Mouse (Mus musculus) ES-E14 (cell line): Measurements from ENCODE around the gene Morn1. TPM values are rescaled to one million over a fixed set of nuclear protein-coding genes. Genes with fewer than 3 reads are reported as not detected.

ENCODE experiments used
- DNase-seq: peaks from one replicate; pipeline ENCODE4 v3.0.0-alpha.2; 2013; ENCODE audit warnings: low read depth, low spot score
- H3K27ac ChIP-seq: 2 replicates; pipeline ENCODE4 v1.5.1; 2012; ENCODE audit warnings: low read depth, mild to moderate bottlenecking, low read length, moderate library complexity, mixed read lengths; ENCODE audit not compliant: poor library complexity, insufficient read depth, severe bottlenecking
- H3K36me3 ChIP-seq: 2 replicates; pipeline ENCODE4 v1.6.1; 2012; ENCODE audit warnings: mild to moderate bottlenecking, low read length, moderate library complexity, mixed read lengths; ENCODE audit not compliant: control insufficient read depth, poor library complexity, insufficient read depth, severe bottlenecking
- H3K4me1 ChIP-seq, 2 experiments: fragments of 150-350 bp in 1 of 2; sonication (generic) in 1 of 2; 2 replicates each; pipeline ENCODE4 v1.6.1; 2012; ENCODE audit warnings: low read length in 2 of 2, mild to moderate bottlenecking in 1 of 2, mixed read lengths in 1 of 2; ENCODE audit not compliant: control insufficient read depth in 2 of 2, insufficient read depth in 2 of 2, poor library complexity in 1 of 2
- H3K4me3 ChIP-seq, 2 experiments: fragments of 150-350 bp in 1 of 2; sonication (generic) in 1 of 2; 2 replicates each; pipeline ENCODE4 v1.5.1; 2012; ENCODE audit warnings: low read length in 2 of 2, low read depth in 1 of 2, mild to moderate bottlenecking in 1 of 2, mixed read lengths in 1 of 2; ENCODE audit not compliant: insufficient read depth in 1 of 2, poor library complexity in 1 of 2, severe bottlenecking in 1 of 2
- H3K9ac ChIP-seq: 2 replicates; pipeline ENCODE4 v1.6.1; 2012; ENCODE audit warnings: low read depth, mild to moderate bottlenecking, low read length, mixed read lengths; ENCODE audit not compliant: poor library complexity, insufficient read depth, severe bottlenecking
- H3K9me3 ChIP-seq: fragments of 150-350 bp; sonication (generic); 2 replicates; pipeline ENCODE4 v1.6.1; 2012; ENCODE audit warnings: low read depth, mild to moderate bottlenecking, low read length; ENCODE audit not compliant: control insufficient read depth, insufficient read depth
- CHD2 ChIP-seq: IDR thresholded peaks from 2 replicates; pipeline ENCODE4 v1.6.1; 2014; ENCODE audit warnings: mild to moderate bottlenecking, low read depth, low read length, inconsistent platforms
- HCFC1 ChIP-seq: IDR thresholded peaks from 2 replicates; pipeline ENCODE4 v1.6.1; 2012; ENCODE audit warnings: low read length, inconsistent platforms, borderline replicate concordance; ENCODE audit not compliant: insufficient read depth
- MAFK ChIP-seq: IDR thresholded peaks from 2 replicates; pipeline ENCODE4 v1.6.1; 2014; ENCODE audit warnings: mild to moderate bottlenecking, low read depth, low read length, inconsistent platforms; ENCODE audit not compliant: insufficient read depth
- ZC3H11A ChIP-seq: IDR thresholded peaks from 2 replicates; pipeline ENCODE4 v1.6.1; 2012; ENCODE audit warnings: low read depth, mild to moderate bottlenecking, inconsistent platforms, low read length, borderline replicate concordance
- ZNF384 ChIP-seq: IDR thresholded peaks from 2 replicates; pipeline ENCODE4 v1.6.1; 2012; ENCODE audit warnings: low read depth, low read length, inconsistent platforms
- in situ Hi-C, 2 experiments: fragments of 600-800 bp; cut with MboI; formaldehyde crosslinking; loops; one replicate each; pipeline ENCODE4 v1.15.1; 2025; ENCODE audit warnings: low sequenced_read_pairs in 2 of 2, inconsistent platforms in 1 of 2; ENCODE audit not compliant: unreplicated experiment in 2 of 2
- total RNA-seq: library from RNA; depleted of rRNA; stranded (reverse); fragments of 300-350 nt; gene quantifications from 2 replicates; pipeline ENCODE4 v1.2.3, GENCODE M21; 2012

Gene Morn1
- total RNA-seq, 1 experiment: 3.4 TPM

DNA sequence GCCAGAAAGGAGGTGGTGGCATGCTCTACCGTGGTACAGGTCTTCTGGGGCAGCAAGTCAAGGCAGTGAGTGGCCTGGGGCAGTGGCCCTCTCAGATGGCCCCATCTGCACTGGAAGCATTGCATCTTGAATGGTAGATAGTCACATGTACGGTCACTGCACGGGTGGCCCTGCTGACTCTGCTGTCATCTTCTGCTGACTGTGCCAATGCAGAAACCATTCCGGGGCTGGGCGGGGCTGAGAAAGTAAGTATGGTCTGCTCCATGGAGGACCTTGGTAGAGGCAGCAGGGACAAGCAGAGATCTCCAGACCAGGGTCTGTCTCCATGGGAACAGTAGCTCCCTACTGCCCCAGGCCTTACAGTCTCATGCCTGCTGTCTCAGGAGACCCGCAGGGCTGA lies 34.8 kb downstream of the Morn1 start:
- Histone ChIP-seq H3K9ac (no peak overlapping the region), H3K27ac (no peak overlapping the region), H3K36me3 (no peaks in the 10 kb centered on the region), H3K9me3 (no peaks in the 10 kb centered on the region), H3K4me1 (peaks cover 6 to 30% of the 10 kb centered on the region in 2 experiments; a peak in 3 of 4 replicates), H3K4me3 (no peak overlapping the region)
- no peak for DNase-seq
- TF ChIP-seq CHD2 (no peak), ZC3H11A (no peak), ZNF384 (no peak), HCFC1 (no peak), MAFK (no peak)
- in situ Hi-C loops: no loop called here

DNA sequence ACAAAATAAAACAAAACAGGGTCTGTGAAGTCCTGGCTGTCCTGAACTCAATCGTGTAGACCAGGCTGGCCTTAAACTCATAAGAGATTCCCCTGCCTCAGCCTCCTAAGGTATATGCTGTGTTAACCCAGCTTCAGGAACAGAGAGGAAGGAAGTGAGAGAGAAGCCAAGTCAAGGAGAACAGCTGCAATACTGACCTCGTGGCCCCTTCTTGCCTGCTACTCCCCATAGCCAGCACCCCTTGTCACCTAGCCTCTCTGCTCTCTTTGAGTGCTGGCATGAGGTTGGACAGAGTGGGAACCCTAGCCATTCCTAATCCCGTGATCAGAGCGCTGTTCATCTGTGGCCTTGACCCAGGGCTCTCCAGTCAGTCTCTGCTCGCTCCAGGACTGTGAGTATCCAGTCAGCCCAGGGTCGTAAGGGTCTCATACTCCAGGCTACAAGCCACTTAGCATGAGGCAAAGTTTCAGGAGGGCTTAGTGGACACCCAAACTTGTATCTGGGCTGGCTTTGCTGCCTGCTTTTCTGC lies 35.6 kb downstream of the Morn1 start:
- Histone ChIP-seq H3K27ac (no peak overlapping the region), H3K9me3 (no peaks in the 10 kb centered on the region), H3K4me1 (peaks cover 6 to 29% of the 10 kb centered on the region in 2 experiments; a peak in 3 of 4 replicates), H3K4me3 (no peak overlapping the region), H3K36me3 (no peaks in the 10 kb centered on the region), H3K9ac (no peak overlapping the region; the same call in 1 of the 2 replicates)
- DNase-seq: no peak
- in situ Hi-C loops: no loop called here
- TF ChIP-seq ZNF384 (no peak), HCFC1 (no peak), MAFK (no peak), CHD2 (no peak), ZC3H11A (no peak)

DNA sequence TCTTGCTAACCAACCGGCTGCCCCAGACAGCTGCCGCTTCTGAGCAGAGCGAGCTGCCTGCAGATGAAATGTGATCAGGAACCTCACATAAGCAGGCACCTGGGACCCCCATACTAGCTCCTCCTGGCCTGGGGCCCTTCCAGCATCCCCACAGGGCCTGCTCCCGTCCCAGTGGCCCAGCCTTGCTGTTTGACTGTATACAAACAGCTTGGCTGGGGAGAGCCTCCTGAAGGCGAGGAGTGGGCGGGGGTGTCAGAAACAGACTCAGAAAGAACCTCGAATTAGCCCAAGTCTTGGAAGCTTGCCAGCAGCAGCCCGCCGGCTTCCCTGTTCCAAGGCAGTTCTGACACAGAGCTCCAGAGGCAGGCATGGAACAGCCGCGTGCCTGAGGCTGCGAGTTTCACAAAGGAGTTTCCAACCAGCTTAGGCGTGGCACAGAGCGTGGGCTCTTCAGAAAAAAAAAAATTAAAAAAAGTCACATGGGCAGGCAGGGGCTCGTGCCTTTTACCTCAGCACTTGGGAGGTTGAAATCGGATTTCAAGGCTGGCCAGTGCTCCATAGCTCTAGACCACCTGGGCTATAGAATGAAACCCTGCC lies 36.2 kb downstream of the Morn1 start:
- peaks cover 6 to 24% of the 10 kb centered on the region in 2 experiments; a peak in 3 of 4 replicates for H3K4me1 ChIP-seq
- in situ Hi-C loops: no loop called here
- no peak for TF ChIP-seq CHD2
- no peak for TF ChIP-seq HCFC1
- TF ChIP-seq ZNF384: peak; percentile 92
- TF ChIP-seq ZC3H11A: no peak
- no peak for TF ChIP-seq MAFK
- peak; percentile 28 for DNase-seq
- H3K27ac ChIP-seq: no peak overlapping the region
- no peak overlapping the region for H3K4me3 ChIP-seq
- no peaks in the 10 kb centered on the region for H3K36me3 ChIP-seq
- H3K9me3 ChIP-seq: no peaks in the 10 kb centered on the region
- no peak overlapping the region; the same call in 1 of the 2 replicates for H3K9ac ChIP-seq

DNA sequence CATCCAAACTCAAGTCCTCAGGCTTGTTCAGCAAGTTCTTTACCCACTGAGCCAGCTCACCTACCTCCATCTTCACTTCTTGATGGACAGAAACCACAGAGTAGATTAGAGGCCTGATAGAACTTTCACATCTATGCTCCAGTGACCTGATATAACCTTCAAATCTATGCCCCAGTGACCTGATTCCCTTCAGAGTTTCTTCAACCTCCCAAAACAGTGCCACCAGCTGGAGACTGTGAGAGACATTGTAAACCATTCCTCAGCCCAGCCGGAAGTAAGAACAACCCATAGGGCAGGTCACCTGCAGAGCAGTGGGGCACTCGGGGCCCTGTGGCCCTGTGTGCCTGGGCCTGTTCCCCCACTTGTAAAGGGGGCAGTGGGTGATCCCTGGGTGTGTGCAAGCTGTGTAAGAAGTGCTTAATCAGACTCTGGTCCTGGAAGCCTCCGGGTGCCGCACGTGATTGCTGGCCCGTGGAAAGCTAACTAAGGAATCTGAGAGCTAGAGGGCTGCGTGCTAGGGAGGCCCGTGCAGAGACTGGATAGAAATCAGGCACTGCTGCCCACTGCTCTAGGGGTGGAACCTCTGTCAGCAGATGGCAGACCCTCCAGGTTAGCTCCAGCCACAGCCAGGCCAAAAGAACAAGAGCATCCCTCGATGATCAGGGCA lies 37.6 kb downstream of the Morn1 start:
- Histone ChIP-seq H3K27ac (no peak overlapping the region), H3K36me3 (no peaks in the 10 kb centered on the region), H3K4me1 (peaks cover 3 to 23% of the 10 kb centered on the region in 2 experiments; a peak in 3 of 4 replicates)

More for the DNA sequence above, 37.6 kb downstream of the Morn1 start:
- no peak for TF ChIP-seq HCFC1
- no peak for TF ChIP-seq MAFK
- DNase-seq: no peak
- H3K4me3 ChIP-seq: no peak overlapping the region
- in situ Hi-C loops: no loop called here
- peak overlapping the region; percentile 6; the same call in 1 of the 2 replicates for H3K9ac ChIP-seq
- no peaks in the 10 kb centered on the region for H3K9me3 ChIP-seq
